Mouse (Mus musculus): ENCODE data around the gene Map3k20. TPM values are rescaled to one million over a fixed set of nuclear protein-coding genes. Genes with fewer than 3 reads are reported as not detected.

Gene Map3k20
- polyA plus RNA-seq (2015; fragmentation: Nextera tagmentation; extraction: Ambion mirVana) = 21.4 and 21.8 TPM in 2 replicates

DNA sequence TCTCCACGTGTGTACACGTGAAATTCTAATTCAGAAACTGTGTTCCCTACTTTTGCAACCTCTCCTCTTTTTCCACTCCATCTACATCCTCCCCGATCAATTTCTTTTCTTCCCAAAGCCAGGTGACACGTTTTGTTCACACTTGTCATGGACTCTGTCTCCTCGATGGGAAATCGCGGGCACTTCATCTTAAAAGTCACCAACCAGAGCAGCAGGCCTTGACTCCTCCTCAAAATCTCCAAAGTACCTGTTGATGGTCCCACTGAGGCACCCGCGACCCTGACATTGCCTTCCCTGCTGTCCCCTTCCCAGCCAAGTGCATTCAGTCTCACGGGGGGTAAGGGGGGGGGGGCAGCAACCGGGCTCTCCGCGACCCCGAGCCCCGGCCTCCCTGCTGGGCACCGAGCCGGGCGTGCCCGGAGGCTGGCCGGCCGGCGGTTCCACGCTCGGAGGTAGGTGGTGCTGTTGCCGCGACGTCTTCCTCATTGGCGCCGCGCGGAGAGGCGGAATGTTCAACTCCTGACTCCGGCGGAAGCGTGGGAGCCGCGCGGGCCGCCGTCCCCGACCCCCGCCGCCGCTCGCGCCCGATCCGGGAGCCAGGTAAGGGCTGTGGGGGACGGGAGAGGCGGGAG is at the start of gene Map3k20:
Gene Map3k20 (plus strand): TSS at position 382 of the 632 bp plus-strand sequence.
- H3K4me3 ChIP-seq = peak within 1 kb of the TSS; percentile 71
- no peaks in the 10 kb centered on the region for H3K27me3 ChIP-seq
- H3K9ac ChIP-seq = peak within 1 kb of the TSS; percentile 76
- H3K4me2 ChIP-seq = peak within 1 kb of the TSS; percentile 79
- no peaks in the 10 kb centered on the region for H3K36me3 ChIP-seq
- peak within 1 kb of the TSS; percentile 51 for H3K27ac ChIP-seq
- 0 out of 2 replicates have a peak, but pooled peaks cover 14% of the 10 kb centered on the region for H3K4me1 ChIP-seq
- 2% methylated on average over 47 of the region's 50 CpGs for WGBS
- H3K9me3 ChIP-seq = no peaks in the 10 kb centered on the region
- peak; percentile 61; the same call in 1 of the 2 replicates for ATAC-seq (ENCODE audit: insufficient number of reproducible peaks, low FRiP score, low TSS enrichment, low read depth)

DNA sequence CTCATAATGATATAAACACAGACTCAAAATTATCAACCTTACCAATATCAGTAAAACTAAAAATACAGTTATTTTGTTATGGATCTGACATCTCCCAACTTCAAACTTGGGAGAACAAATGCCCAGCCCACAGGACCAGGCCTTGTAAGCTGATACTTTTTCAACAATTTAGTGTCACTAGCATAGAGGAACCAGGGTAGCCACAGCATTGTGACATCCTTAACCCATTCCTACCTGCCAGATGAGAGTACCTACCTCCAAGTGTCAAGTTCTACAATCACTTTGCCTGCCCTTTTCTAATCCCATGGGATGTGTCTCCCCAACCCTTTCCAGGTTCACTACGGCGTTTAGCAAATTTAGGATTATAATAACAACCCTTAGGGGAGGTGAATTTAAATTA is 47.0 kb upstream of the Map3k20 start:
- no peak overlapping the region for H3K4me2 ChIP-seq
- H3K27me3 ChIP-seq = no peaks in the 10 kb centered on the region
- no peak overlapping the region for H3K9ac ChIP-seq
- no peak for ATAC-seq (ENCODE audit: insufficient number of reproducible peaks, low FRiP score, low TSS enrichment, low read depth)
- peaks cover 46% of the 10 kb centered on the region for H3K4me1 ChIP-seq
- H3K27ac ChIP-seq = no peak overlapping the region
- H3K36me3 ChIP-seq = no peaks in the 10 kb centered on the region
- no peaks in the 10 kb centered on the region for H3K9me3 ChIP-seq
- WGBS = 51% methylated on average over 2 of the region's 2 CpGs
- no peak overlapping the region for H3K4me3 ChIP-seq

GRCm38 (mm10) chr2:72238925-72239324 is 46.5 kb upstream of the Map3k20 start:
- no peak for ATAC-seq (ENCODE audit: insufficient number of reproducible peaks, low FRiP score, low TSS enrichment, low read depth)
- Histone ChIP-seq H3K4me2 (no peak overlapping the region), H3K27me3 (no peaks in the 10 kb centered on the region), H3K4me3 (no peak overlapping the region), H3K27ac (peak overlapping the region; percentile 72), H3K36me3 (no peaks in the 10 kb centered on the region), H3K4me1 (peaks cover 46% of the 10 kb centered on the region), H3K9me3 (no peaks in the 10 kb centered on the region), H3K9ac (no peak overlapping the region)
- WGBS = 27% methylated on average over 11 of the region's 11 CpGs

DNA sequence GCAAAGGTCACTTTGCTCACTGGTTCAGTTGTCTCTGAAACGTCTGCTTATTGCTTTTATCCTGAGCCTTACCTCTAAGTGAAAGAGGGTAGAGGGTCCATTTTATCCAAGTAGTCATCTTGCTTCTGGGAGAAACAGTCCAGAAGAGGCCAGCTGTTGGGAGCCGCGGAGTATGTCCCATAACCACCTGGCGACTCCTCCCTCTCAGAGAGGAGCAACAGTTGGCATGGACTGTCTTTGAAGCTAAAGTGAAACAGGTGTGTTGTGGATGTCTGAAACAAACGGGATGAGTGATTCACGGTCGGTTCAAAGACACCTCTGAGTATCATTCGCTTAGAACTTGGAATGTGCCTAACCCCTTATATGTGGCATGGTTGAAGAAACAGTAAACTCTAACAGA is 46.0 kb upstream of the Map3k20 start:
- H3K36me3 ChIP-seq = no peaks in the 10 kb centered on the region
- H3K9ac ChIP-seq = no peak overlapping the region
- no peaks in the 10 kb centered on the region for H3K27me3 ChIP-seq
- no peak overlapping the region for H3K4me3 ChIP-seq
- ATAC-seq (ENCODE audit: insufficient number of reproducible peaks, low FRiP score, low TSS enrichment, low read depth) = no peak
- no peak overlapping the region for H3K4me2 ChIP-seq
- H3K4me1 ChIP-seq = peaks cover 46% of the 10 kb centered on the region
- H3K9me3 ChIP-seq = no peaks in the 10 kb centered on the region
- H3K27ac ChIP-seq = peak overlapping the region; percentile 72
- WGBS = 52% methylated on average over 8 of the region's 8 CpGs

GRCm38 (mm10) chr2:72239993-72240392 is 45.4 kb upstream of the Map3k20 start:
- Histone ChIP-seq H3K9me3 (no peaks in the 10 kb centered on the region), H3K4me1 (peaks cover 44% of the 10 kb centered on the region), H3K4me3 (no peak overlapping the region), H3K9ac (no peak overlapping the region), H3K27ac (peak overlapping the region; percentile 72), H3K27me3 (no peaks in the 10 kb centered on the region), H3K36me3 (no peaks in the 10 kb centered on the region), H3K4me2 (no peak overlapping the region)
- ATAC-seq (ENCODE audit: insufficient number of reproducible peaks, low FRiP score, low TSS enrichment, low read depth) = no peak
- 17% methylated on average over 7 of the region's 7 CpGs for WGBS

- Histone ChIP-seq H3K9ac (no peak overlapping the region), H3K27me3 (no peaks in the 10 kb centered on the region), H3K4me3 (no peak overlapping the region), H3K9me3 (no peaks in the 10 kb centered on the region), H3K4me1 (peaks cover 37% of the 10 kb centered on the region), H3K36me3 (no peaks in the 10 kb centered on the region), H3K27ac (peak overlapping the region; percentile 72), H3K4me2 (no peak overlapping the region)
- no peak for ATAC-seq (ENCODE audit: insufficient number of reproducible peaks, low FRiP score, low TSS enrichment, low read depth)
- WGBS = 79% methylated on average over 7 of the region's 7 CpGs
Observed at GRCm38 (mm10) chr2:72240691-72241090, 44.7 kb upstream of the Map3k20 start.

DNA sequence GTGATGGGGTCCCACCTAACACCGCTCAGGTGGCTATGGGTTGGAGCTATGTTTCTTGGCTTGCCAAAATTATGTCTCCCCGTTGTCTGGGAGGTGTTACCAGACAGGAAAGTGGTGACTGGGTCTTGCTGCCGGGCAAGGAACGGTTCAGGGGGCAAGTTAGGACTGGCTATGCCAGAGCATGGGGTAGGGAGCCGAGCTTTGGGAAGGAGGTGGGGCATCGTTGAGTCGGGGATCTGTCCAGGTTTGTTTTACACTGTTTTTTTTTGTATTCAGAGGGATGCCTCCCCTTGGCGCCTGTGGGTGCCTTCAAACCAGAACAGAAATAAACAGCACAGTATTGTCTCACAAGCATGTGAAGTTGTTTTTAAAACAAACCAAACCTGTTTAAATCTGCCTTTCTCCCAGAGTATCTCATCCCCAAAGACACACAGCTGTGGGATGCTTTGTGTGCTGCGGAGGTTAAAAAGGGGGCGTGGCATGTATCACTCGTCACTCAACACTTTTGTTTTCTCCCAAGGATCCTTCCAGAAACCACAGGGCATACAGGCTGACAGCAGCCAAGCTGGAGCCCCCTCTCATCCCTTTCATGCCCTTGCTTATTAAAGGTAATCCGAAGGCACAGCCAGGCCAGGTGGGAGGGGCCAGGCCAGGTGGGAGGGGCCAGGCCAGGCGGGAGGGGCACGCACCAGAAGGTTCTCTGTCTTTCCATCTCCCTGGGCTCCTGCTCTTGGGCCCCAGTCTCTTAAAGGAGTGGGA is 43.5 kb upstream of the Map3k20 start:
- Histone ChIP-seq H3K4me3 (no peak overlapping the region), H3K27me3 (no peaks in the 10 kb centered on the region), H3K9ac (no peak overlapping the region), H3K4me2 (peak overlapping the region; percentile 26; the same call in 1 of the 2 replicates), H3K36me3 (no peaks in the 10 kb centered on the region), H3K9me3 (no peaks in the 10 kb centered on the region), H3K4me1 (peaks cover 33% of the 10 kb centered on the region), H3K27ac (peak overlapping the region; percentile 72)
- WGBS = 35% methylated on average over 14 of the region's 14 CpGs
- ATAC-seq (ENCODE audit: insufficient number of reproducible peaks, low FRiP score, low TSS enrichment, low read depth) = no peak

DNA sequence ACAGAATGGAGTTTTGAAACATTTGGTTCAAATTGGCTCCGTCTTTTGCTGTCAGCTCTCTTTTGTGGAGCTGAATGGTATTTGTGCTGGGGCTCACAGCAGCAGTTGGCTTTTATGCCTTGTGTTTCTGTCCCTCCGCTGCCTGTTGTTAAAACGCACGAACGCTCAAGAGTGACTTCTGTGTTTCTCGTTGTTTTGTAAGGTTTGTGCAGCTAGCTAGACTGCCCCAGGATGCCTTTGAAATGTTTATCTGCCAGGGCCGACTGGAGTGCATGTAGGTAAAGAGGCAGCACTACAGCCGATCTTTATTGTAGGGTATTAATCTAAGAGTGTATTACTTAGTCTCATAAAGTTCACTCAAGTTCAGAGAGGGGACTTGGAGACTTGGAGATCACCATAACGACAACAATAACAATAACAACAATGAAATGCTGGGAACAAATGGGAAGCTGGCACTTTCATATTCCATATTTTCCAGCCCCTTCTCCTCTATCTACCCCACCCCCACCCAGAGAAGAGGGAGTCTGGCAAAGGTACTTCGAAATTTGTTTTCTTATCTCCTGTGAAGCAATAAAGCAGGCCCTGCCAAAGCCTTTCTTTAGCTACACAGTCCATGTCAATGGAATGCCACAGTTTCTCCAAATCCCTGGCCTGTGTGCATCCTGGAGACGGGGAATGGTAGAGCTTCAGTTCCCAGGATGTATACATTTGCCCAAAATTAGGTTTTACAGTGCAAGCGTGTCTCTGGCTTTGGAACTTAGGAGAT is 42.3 kb upstream of the Map3k20 start:
- Histone ChIP-seq H3K36me3 (no peaks in the 10 kb centered on the region), H3K27ac (no peak overlapping the region), H3K27me3 (no peaks in the 10 kb centered on the region), H3K9ac (no peak overlapping the region), H3K9me3 (no peaks in the 10 kb centered on the region), H3K4me2 (no peak overlapping the region), H3K4me1 (peaks cover 33% of the 10 kb centered on the region), H3K4me3 (no peak overlapping the region)
- 43% methylated on average over 12 of the region's 12 CpGs for WGBS
- no peak for ATAC-seq (ENCODE audit: insufficient number of reproducible peaks, low FRiP score, low TSS enrichment, low read depth)

GRCm38 (mm10) chr2:72245631-72246030 is 39.8 kb upstream of the Map3k20 start:
- Histone ChIP-seq H3K4me3 (no peak overlapping the region), H3K4me2 (no peak overlapping the region), H3K9ac (no peak overlapping the region), H3K9me3 (no peaks in the 10 kb centered on the region), H3K4me1 (peaks cover 12% of the 10 kb centered on the region), H3K27ac (no peak overlapping the region), H3K36me3 (no peaks in the 10 kb centered on the region), H3K27me3 (no peaks in the 10 kb centered on the region)
- 60% methylated on average over 4 of the region's 4 CpGs for WGBS
- no peak for ATAC-seq (ENCODE audit: insufficient number of reproducible peaks, low FRiP score, low TSS enrichment, low read depth)

- 87% methylated on average over 11 of the region's 11 CpGs for WGBS
- no peak overlapping the region for H3K27ac ChIP-seq
- H3K4me1 ChIP-seq = peaks cover 12% of the 10 kb centered on the region
Observed at GRCm38 (mm10) chr2:72246376-72246775, 39.1 kb upstream of the Map3k20 start.

GRCm38 (mm10) chr2:72247819-72248218 is 37.6 kb upstream of the Map3k20 start:
- Histone ChIP-seq H3K27ac (no peak overlapping the region), H3K36me3 (no peaks in the 10 kb centered on the region), H3K9me3 (no peaks in the 10 kb centered on the region), H3K9ac (no peak overlapping the region), H3K4me1 (peaks cover 3% of the 10 kb centered on the region; the same call in 1 of the 2 replicates), H3K4me3 (no peak overlapping the region), H3K27me3 (no peaks in the 10 kb centered on the region), H3K4me2 (no peak overlapping the region)
- ATAC-seq (ENCODE audit: insufficient number of reproducible peaks, low FRiP score, low TSS enrichment, low read depth) = no peak
- 79% methylated on average over 6 of the region's 6 CpGs for WGBS

More at GRCm38 (mm10) chr2:72246376-72246775, 39.1 kb upstream of the Map3k20 start:
- ATAC-seq (ENCODE audit: insufficient number of reproducible peaks, low FRiP score, low TSS enrichment, low read depth) = no peak
- H3K4me2 ChIP-seq = no peak overlapping the region
- H3K36me3 ChIP-seq = no peaks in the 10 kb centered on the region
- no peaks in the 10 kb centered on the region for H3K27me3 ChIP-seq
- H3K9me3 ChIP-seq = no peaks in the 10 kb centered on the region
- H3K4me3 ChIP-seq = no peak overlapping the region
- H3K9ac ChIP-seq = no peak overlapping the region

Measured in limb, embryonic 15.5 days (tissue).